Mouse (Mus musculus) megakaryocyte, embryonic 14.5 days (primary cell): ENCODE results near the gene Zdhhc17.

Source experiments
- FLI1 ChIP-seq: IDR thresholded peaks from 2 replicates; pipeline ENCODE4 v1.6.1; 2012; ENCODE audit warnings: low read length, inconsistent platforms, mixed read lengths
- GATA1 ChIP-seq: IDR thresholded peaks from 3 replicates; pipeline ENCODE4 v1.6.1; 2012; ENCODE audit warnings: mixed read lengths, low read length, inconsistent platforms, borderline replicate concordance

GRCm38 (mm10) chr10:110942806-110943205, 67.1 kb downstream of the Zdhhc17 start:
- TF ChIP-seq GATA1 (no peak), FLI1 (no peak)
